Mouse (Mus musculus): ENCODE results near the gene Gabrr3.

Gabrr3 gene

GRCm38 (mm10) chr16:59471637-59472278 is 64.6 kb downstream of the Gabrr3 start, which contains the start of gene Riox2:
Gene Riox2 (plus strand): TSS chr16:59471775.
- DNase-seq (ENCODE audit: low spot score): peak; percentile 88

- DNase-seq (ENCODE audit: low spot score): no peak
Observed at GRCm38 (mm10) chr16:59472546-59472945, 65.4 kb downstream of the Gabrr3 start.

GRCm38 (mm10) chr16:59474788-59475187 is 67.7 kb downstream of the Gabrr3 start:
- no peak for DNase-seq (ENCODE audit: low spot score)

- DNase-seq (ENCODE audit: low spot score): no peak
Observed at GRCm38 (mm10) chr16:59477955-59478354, 70.8 kb downstream of the Gabrr3 start.

DNA sequence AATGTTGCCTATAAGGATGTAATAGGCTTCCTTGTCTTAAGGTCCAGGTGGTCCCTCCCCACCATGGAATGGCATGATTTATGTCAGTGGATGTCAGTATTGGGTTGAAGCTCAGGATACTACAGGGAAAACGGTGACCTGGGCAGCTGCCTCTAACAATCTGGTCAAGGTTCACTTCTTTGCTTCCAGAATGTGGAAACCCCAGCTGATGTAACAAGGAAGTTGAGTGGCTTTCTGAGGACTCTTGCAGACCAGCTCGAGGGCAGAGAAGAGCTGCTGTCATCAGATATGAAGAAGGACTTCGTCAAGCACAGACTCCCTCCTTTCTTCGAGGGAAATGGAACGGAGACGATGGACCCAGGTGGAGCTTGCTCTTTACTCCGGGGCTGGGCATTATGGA is 80.1 kb downstream of the Gabrr3 start:
- no peak for DNase-seq (ENCODE audit: low spot score)

DNA sequence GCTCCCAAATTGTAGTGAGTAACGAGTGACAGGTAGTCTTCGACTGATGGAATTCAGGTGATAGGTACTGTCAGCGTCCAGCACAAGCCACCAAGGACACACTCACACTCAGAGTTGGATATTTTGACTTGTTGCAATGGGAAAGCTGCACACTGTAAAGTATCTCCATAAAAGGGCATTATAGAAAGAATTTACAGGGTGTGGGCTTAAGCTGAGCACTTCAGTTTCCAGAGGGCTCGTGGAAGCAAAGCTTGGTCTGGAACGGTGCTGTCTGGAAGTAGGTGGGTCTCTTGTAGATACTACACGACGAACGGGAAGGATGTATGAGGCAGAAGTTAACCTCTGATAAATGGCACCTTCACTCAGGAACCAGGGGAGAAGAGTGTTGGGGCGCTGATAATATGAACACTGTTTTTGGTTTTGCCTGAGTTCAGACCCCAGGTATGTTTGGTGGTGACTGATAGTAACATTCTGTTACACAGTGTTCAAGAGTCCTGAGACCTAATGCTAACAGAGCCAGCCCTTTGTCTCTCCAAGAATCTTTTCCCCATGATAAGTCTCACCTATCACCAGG is 80.9 kb downstream of the Gabrr3 start:
- DNase-seq (ENCODE audit: low spot score): no peak

DNA sequence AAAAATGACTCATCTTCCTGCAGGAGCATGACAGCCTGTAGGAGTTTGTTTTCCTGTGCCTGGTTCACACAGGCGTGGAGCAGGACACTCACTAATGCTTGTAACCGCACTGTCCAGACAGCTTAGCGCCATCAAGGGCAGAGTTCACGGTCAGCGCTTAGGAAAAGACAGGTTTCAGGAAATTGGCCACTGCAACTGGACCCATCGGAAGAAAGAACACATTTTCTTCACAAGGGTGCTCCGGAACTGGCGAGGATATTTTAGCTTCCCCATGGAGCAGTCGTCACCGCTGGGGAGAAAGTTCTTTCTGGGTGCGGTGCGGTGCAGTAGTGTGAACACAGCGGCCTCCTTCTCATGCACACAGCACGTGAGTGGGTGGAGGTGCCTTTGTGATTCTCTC is 86.1 kb downstream of the Gabrr3 start:
- DNase-seq (ENCODE audit: low spot score): no peak

DNA sequence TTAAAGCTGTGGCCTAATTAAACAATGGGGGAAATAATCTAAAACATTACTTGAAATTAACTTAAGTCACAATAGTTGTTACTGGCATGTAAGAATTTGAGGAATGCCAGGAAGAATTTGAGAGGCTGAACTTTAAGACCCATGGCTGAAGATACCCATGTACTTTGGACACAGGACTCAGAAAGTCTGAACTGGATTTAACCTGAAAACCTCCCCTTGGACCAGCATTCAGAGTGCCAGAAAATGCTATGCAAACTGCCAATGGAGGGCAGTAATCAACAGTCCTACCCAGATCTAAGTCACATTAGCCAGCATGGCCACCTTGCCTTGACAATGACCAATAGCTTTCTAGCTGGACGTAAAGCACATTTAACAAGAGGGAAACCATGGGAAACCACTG is 90.8 kb downstream of the Gabrr3 start:
- no peak for DNase-seq (ENCODE audit: low spot score)

DNA sequence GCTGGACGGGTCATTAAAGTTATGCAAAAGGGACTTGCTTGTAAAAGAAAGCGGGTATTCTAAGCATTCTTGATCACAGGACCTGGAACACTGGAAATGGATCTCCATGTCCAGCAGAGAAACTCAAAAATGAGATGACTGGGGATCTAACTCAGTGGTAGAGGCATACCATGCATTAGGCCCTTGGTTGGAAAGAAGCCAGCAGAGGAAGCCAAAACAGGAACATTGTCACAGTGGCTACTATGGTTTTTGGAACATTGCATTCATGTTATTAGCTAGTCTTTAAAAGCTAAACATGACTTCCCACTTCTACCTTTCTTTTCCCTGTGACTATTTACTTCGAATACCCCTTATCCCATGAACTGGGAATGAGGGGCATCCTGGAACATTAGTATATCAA is 92.0 kb downstream of the Gabrr3 start:
- DNase-seq (ENCODE audit: low spot score): no peak

GRCm38 (mm10) chr16:59509830-59510229 is 102.7 kb downstream of the Gabrr3 start:
- DNase-seq (ENCODE audit: low spot score): no peak
